Mouse (Mus musculus) CH12.LX (cell line): ENCODE results near the gene Gng4.

Experiments used
- E2F4 ChIP-seq: IDR thresholded peaks from 2 replicates; pipeline ENCODE4 v1.6.1; 2011; ENCODE audit warnings: low read depth, low read length, improper control_type of control experiment; ENCODE audit not compliant: insufficient replicate concordance
- GABPA ChIP-seq: IDR thresholded peaks from 2 replicates; pipeline ENCODE4 v1.6.1; 2012; ENCODE audit warnings: low read depth, low read length, improper control_type of control experiment, inconsistent platforms; ENCODE audit not compliant: insufficient replicate concordance
- HCFC1 ChIP-seq: IDR thresholded peaks from 2 replicates; pipeline ENCODE4 v1.6.1; 2012; ENCODE audit warnings: low read depth, mild to moderate bottlenecking, inconsistent platforms, low read length, improper control_type of control experiment
- JUN ChIP-seq: IDR thresholded peaks from 2 replicates; pipeline ENCODE4 v1.6.1; 2011; ENCODE audit warnings: low read depth, mild to moderate bottlenecking, low read length, improper control_type of control experiment, moderate library complexity; ENCODE audit not compliant: insufficient read depth
- MAX ChIP-seq: IDR thresholded peaks from 2 replicates; pipeline ENCODE4 v1.6.1; 2011; ENCODE audit warnings: low read length, improper control_type of control experiment
- MXI1 ChIP-seq: IDR thresholded peaks from 2 replicates; pipeline ENCODE4 v1.6.1; 2011; ENCODE audit warnings: mild to moderate bottlenecking, low read depth, low read length, improper control_type of control experiment
- NELFE ChIP-seq: IDR thresholded peaks from 2 replicates; pipeline ENCODE4 v1.6.1; 2011; ENCODE audit warnings: low read depth, low read length, improper control_type of control experiment
- POLR2A ChIP-seq: IDR thresholded peaks from 2 replicates; pipeline ENCODE4 v1.6.1; 2011; ENCODE audit warnings: low read depth, mild to moderate bottlenecking, improper control_type of control experiment, low read length
- TBP ChIP-seq: conservative IDR thresholded peaks from 2 replicates; pipeline ENCODE4 v1.6.1; 2011; ENCODE audit warnings: low read depth, low read length, improper control_type of control experiment
- USF2 ChIP-seq: conservative IDR thresholded peaks from 2 replicates; pipeline ENCODE4 v1.6.1; 2011; ENCODE audit warnings: low read depth, low read length, improper control_type of control experiment

GRCm38 (mm10) chr13:13845021-13845420, 61.2 kb downstream of the Gng4 start:
- TF ChIP-seq E2F4 (no peak), NELFE (no peak), MXI1 (no peak), POLR2A (no peak), MAX (no peak), TBP (no peak), HCFC1 (no peak), USF2 (no peak), GABPA (no peak), JUN (no peak)
